Mouse (Mus musculus): ENCODE data around the gene Ccdc142. TPM values are rescaled to one million over a fixed set of nuclear protein-coding genes. Genes with fewer than 3 reads are reported as not detected.

Ccdc142 gene
- total and polyA plus RNA-seq, 3 experiments = 3.4 to 6.3 (median 4.4) TPM

DNA sequence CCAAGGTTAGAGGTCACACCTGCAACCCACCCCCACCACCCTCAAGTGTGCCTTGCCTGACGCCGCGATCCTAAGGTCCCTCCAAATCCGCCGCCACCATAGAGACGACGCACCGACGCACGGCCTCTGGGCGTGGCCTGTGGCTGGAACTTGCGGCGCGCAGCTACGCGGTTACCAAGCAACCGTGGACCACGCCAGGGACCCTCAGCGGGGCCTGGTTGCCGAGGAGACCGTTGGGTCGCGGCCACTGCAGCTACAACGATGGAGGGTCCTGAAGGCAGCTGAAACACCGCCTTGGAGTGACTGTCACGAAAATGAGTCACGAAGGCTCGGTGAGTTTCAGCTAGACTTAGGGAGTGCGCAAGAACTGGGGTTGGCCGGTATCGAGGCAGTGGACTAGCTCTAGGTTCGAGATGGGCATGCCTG lies 54.9 kb downstream of the Ccdc142 start, which contains the start of the genes Wdr54 and 1700003E16Rik:
TSS of gene Wdr54 (minus strand) at position 139 of the 426 bp plus-strand sequence.
TSS of gene 1700003E16Rik (plus strand) at position 146 of the 426 bp plus-strand sequence.
- peaks cover 60% of the 10 kb centered on the region for H3K27me3 ChIP-seq (ENCODE audit: insufficient read depth, low read length)
- peaks cover 24% of the 10 kb centered on the region for H3K4me1 ChIP-seq (ENCODE audit: insufficient read depth, low read depth, low read length)
- H3K9me3 ChIP-seq (replicated peaks) = no peaks in the 10 kb centered on the region
- DNase-seq (ENCODE audit: low spot score) (no peak), ATAC-seq (ENCODE audit: extremely low read depth, insufficient number of reproducible peaks, low FRiP score, poor library complexity, severe bottlenecking) (no peak)
- H3K36me3 ChIP-seq (replicated peaks) = no peaks in the 10 kb centered on the region
- peak within 1 kb of the TSS; percentile 36; the same call in 1 of the 2 replicates for H3K4me3 ChIP-seq (ENCODE audit: low read depth, low read length)
- TF ChIP-seq TAL1 (conservative IDR thresholded peaks at IDR 0.05; ENCODE audit: low read depth, low read length) = no peak
- no peak for TF ChIP-seq POLR2AphosphoS5 (IDR thresholded peaks at IDR 0.05; ENCODE audit: insufficient replicate concordance, low read depth, low read length)
- TF ChIP-seq GATA2 (IDR thresholded peaks at IDR 0.05; ENCODE audit: borderline replicate concordance, low read depth, low read length) = no peak
- TF ChIP-seq CTCF (IDR thresholded peaks at IDR 0.05; ENCODE audit: low read depth, low read length) = no peak
- TF ChIP-seq GATA1 (IDR thresholded peaks at IDR 0.05; ENCODE audit: borderline replicate concordance, low read length) = no peak

Other genes starting within 250 kb of the Ccdc142 start
Only the 20 nearest of the 23 such genes appear.
- gene Sema4f, start 161.8 kb upstream of the Ccdc142 start, total RNA-seq (2014; fragmentation: Nextera tagmentation) = not detected in 2 replicates
- 0.11 TPM in 1 of 2 replicates, not detected in the other for gene Sema4f, start 161.8 kb upstream of the Ccdc142 start, total RNA-seq (2017)
- gene Sema4f, start 161.8 kb upstream of the Ccdc142 start, polyA plus RNA-seq (2012) = not detected in 2 replicates
- gene M1ap, start 154.7 kb upstream of the Ccdc142 start, total RNA-seq (2014; fragmentation: Nextera tagmentation) = 6.7 and 12.3 TPM in 2 replicates
- 3.3 and 3.5 TPM in 2 replicates for gene M1ap, start 154.7 kb upstream of the Ccdc142 start, total RNA-seq (2017)
- 7.4 and 8.2 TPM in 2 replicates for gene M1ap, start 154.7 kb upstream of the Ccdc142 start, polyA plus RNA-seq (2012)
- gene Dok1, start 68.1 kb upstream of the Ccdc142 start, total RNA-seq (2014; fragmentation: Nextera tagmentation) = 5.1 and 7.8 TPM in 2 replicates
- gene Dok1, start 68.1 kb upstream of the Ccdc142 start, total RNA-seq (2017) = 28.4 and 30.6 TPM in 2 replicates
- gene Dok1, start 68.1 kb upstream of the Ccdc142 start, polyA plus RNA-seq (2012) = 78.1 and 82.5 TPM in 2 replicates
- 0.75 and 0.87 TPM in 2 replicates for gene Loxl3, start 67.4 kb upstream of the Ccdc142 start, total RNA-seq (2014; fragmentation: Nextera tagmentation)
- 0.71 and 1.1 TPM in 2 replicates for gene Loxl3, start 67.4 kb upstream of the Ccdc142 start, total RNA-seq (2017)
- 0.12 and 0.32 TPM in 2 replicates for gene Loxl3, start 67.4 kb upstream of the Ccdc142 start, polyA plus RNA-seq (2012)
- gene Aup1, start 47.1 kb upstream of the Ccdc142 start, total RNA-seq (2014; fragmentation: Nextera tagmentation) = 409 and 454 TPM in 2 replicates
- 133 and 163 TPM in 2 replicates for gene Aup1, start 47.1 kb upstream of the Ccdc142 start, total RNA-seq (2017)
- gene Aup1, start 47.1 kb upstream of the Ccdc142 start, polyA plus RNA-seq (2012) = 1,014 and 1,378 TPM in 2 replicates
- gene Htra2, start 46.3 kb upstream of the Ccdc142 start, total RNA-seq (2014; fragmentation: Nextera tagmentation) = 36.0 and 39.9 TPM in 2 replicates
- gene Htra2, start 46.3 kb upstream of the Ccdc142 start, total RNA-seq (2017) = 36.7 and 47.0 TPM in 2 replicates
- gene Htra2, start 46.3 kb upstream of the Ccdc142 start, polyA plus RNA-seq (2012) = 35.6 and 36.5 TPM in 2 replicates
- gene Dqx1, start 43.8 kb upstream of the Ccdc142 start, total RNA-seq (2014; fragmentation: Nextera tagmentation) = 23.5 and 28.7 TPM in 2 replicates
- gene Dqx1, start 43.8 kb upstream of the Ccdc142 start, total RNA-seq (2017) = 2.5 and 3.8 TPM in 2 replicates
- 1.4 and 2.3 TPM in 2 replicates for gene Dqx1, start 43.8 kb upstream of the Ccdc142 start, polyA plus RNA-seq (2012)
- not detected in 2 replicates for gene Tlx2, start 31.3 kb upstream of the Ccdc142 start, total RNA-seq (2014; fragmentation: Nextera tagmentation)
- not detected in 2 replicates for gene Tlx2, start 31.3 kb upstream of the Ccdc142 start, total RNA-seq (2017)
- not detected in 2 replicates for gene Tlx2, start 31.3 kb upstream of the Ccdc142 start, polyA plus RNA-seq (2012)
- gene Pcgf1, start 23.7 kb upstream of the Ccdc142 start, total RNA-seq (2014; fragmentation: Nextera tagmentation) = 41.1 and 57.1 TPM in 2 replicates
- 14.5 and 17.8 TPM in 2 replicates for gene Pcgf1, start 23.7 kb upstream of the Ccdc142 start, total RNA-seq (2017)
- 8.7 and 10.8 TPM in 2 replicates for gene Pcgf1, start 23.7 kb upstream of the Ccdc142 start, polyA plus RNA-seq (2012)
- gene Lbx2, start 15.2 kb upstream of the Ccdc142 start, total RNA-seq (2014; fragmentation: Nextera tagmentation) = not detected in 2 replicates
- not detected in 2 replicates for gene Lbx2, start 15.2 kb upstream of the Ccdc142 start, total RNA-seq (2017)
- gene Lbx2, start 15.2 kb upstream of the Ccdc142 start, polyA plus RNA-seq (2012) = 0.15 and 0.19 TPM in 2 replicates
- 2.6 and 2.9 TPM in 2 replicates for gene Gm42688, start within 50 bp of the Ccdc142 start, total RNA-seq (2014; fragmentation: Nextera tagmentation)
- gene Gm42688, start within 50 bp of the Ccdc142 start, total RNA-seq (2017) = 3.9 and 4.3 TPM in 2 replicates
- 2.5 and 3.4 TPM in 2 replicates for gene Gm42688, start within 50 bp of the Ccdc142 start, polyA plus RNA-seq (2012)
- gene Mrpl53, start 7.4 kb downstream of the Ccdc142 start, total RNA-seq (2014; fragmentation: Nextera tagmentation) = 17.5 and 22.1 TPM in 2 replicates
- 28.5 and 32.5 TPM in 2 replicates for gene Mrpl53, start 7.4 kb downstream of the Ccdc142 start, total RNA-seq (2017)
- gene Mrpl53, start 7.4 kb downstream of the Ccdc142 start, polyA plus RNA-seq (2012) = 43.2 and 51.2 TPM in 2 replicates
- 26.5 and 28.3 TPM in 2 replicates for gene Mogs, start 13.9 kb downstream of the Ccdc142 start, total RNA-seq (2014; fragmentation: Nextera tagmentation)
- 44.6 and 47.7 TPM in 2 replicates for gene Mogs, start 13.9 kb downstream of the Ccdc142 start, total RNA-seq (2017)
- 104 and 116 TPM in 2 replicates for gene Mogs, start 13.9 kb downstream of the Ccdc142 start, polyA plus RNA-seq (2012)
- gene Wbp1, start 20.0 kb downstream of the Ccdc142 start, total RNA-seq (2014; fragmentation: Nextera tagmentation) = 30.8 and 49.1 TPM in 2 replicates
- 94.7 and 104 TPM in 2 replicates for gene Wbp1, start 20.0 kb downstream of the Ccdc142 start, total RNA-seq (2017)
- gene Wbp1, start 20.0 kb downstream of the Ccdc142 start, polyA plus RNA-seq (2012) = 32.3 and 47.9 TPM in 2 replicates
- 19.7 and 20.5 TPM in 2 replicates for gene Ino80b, start 23.8 kb downstream of the Ccdc142 start, total RNA-seq (2014; fragmentation: Nextera tagmentation)
- 21.1 and 27.1 TPM in 2 replicates for gene Ino80b, start 23.8 kb downstream of the Ccdc142 start, total RNA-seq (2017)
- 121 and 171 TPM in 2 replicates for gene Ino80b, start 23.8 kb downstream of the Ccdc142 start, polyA plus RNA-seq (2012)
- gene Rtkn, start 33.9 kb downstream of the Ccdc142 start, total RNA-seq (2014; fragmentation: Nextera tagmentation) = 6.8 and 7.6 TPM in 2 replicates
- 4.0 and 4.9 TPM in 2 replicates for gene Rtkn, start 33.9 kb downstream of the Ccdc142 start, total RNA-seq (2017)
- 34.2 and 48.4 TPM in 2 replicates for gene Rtkn, start 33.9 kb downstream of the Ccdc142 start, polyA plus RNA-seq (2012)
- gene Wdr54, start 54.8 kb downstream of the Ccdc142 start, total RNA-seq (2014; fragmentation: Nextera tagmentation) = not detected in 2 replicates
- gene Wdr54, start 54.8 kb downstream of the Ccdc142 start, total RNA-seq (2017) = 0.27 TPM in 1 of 2 replicates, not detected in the other
- gene Wdr54, start 54.8 kb downstream of the Ccdc142 start, polyA plus RNA-seq (2012) = not detected in 2 replicates
- not detected in 2 replicates for gene 1700003E16Rik, start 54.8 kb downstream of the Ccdc142 start, total RNA-seq (2014; fragmentation: Nextera tagmentation)
- gene 1700003E16Rik, start 54.8 kb downstream of the Ccdc142 start, total RNA-seq (2017) = 0.12 and 0.16 TPM in 2 replicates
- not detected in 2 replicates for gene 1700003E16Rik, start 54.8 kb downstream of the Ccdc142 start, polyA plus RNA-seq (2012)
- 83.0 and 86.3 TPM in 2 replicates for gene Dctn1, start 64.3 kb downstream of the Ccdc142 start, total RNA-seq (2014; fragmentation: Nextera tagmentation)
- 31.0 and 51.6 TPM in 2 replicates for gene Dctn1, start 64.3 kb downstream of the Ccdc142 start, total RNA-seq (2017)
- 243 and 444 TPM in 2 replicates for gene Dctn1, start 64.3 kb downstream of the Ccdc142 start, polyA plus RNA-seq (2012)
- gene Slc4a5, start 118.2 kb downstream of the Ccdc142 start, total RNA-seq (2014; fragmentation: Nextera tagmentation) = not detected in 2 replicates
- 0.05 TPM in 1 of 2 replicates, not detected in the other for gene Slc4a5, start 118.2 kb downstream of the Ccdc142 start, total RNA-seq (2017)
- not detected in 2 replicates for gene Slc4a5, start 118.2 kb downstream of the Ccdc142 start, polyA plus RNA-seq (2012)